Mouse (Mus musculus): Measurements from ENCODE around the gene Patl2.
"Not testable (repeated sequence)": the region's sequence is repeated elsewhere in the genome, so short reads cannot be mapped to it uniquely, and the experiment has no call there.

Patl2 gene

DNA sequence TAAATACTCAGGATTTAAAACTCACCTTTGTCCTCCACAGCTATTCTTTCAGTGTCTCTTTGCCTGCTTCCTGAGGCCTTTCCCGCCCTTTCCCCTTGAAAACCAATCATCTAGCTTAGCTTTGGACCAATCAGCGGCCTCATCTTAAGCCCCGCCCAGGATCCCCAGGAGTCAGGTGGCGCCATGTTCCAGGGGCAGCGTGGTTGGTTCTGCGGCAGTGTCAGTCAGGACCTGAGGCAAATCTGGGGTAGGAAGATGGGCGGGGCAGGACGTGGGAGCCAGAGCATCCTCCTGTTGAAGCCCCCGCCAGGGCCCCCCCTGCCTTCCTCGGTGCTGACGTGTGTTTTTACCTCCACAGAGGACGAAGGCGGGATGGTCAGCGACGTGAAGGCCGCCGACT is at the start of gene Patl2, which contains the start of gene Terb2:
Gene Patl2, minus strand, starts transcription at position 84 of the 400 bp plus-strand sequence.
Gene Terb2, plus strand, starts transcription at position 167 of the 400 bp plus-strand sequence.
- in situ Hi-C loops (cut with MboI, MseI) = no loop called here

DNA sequence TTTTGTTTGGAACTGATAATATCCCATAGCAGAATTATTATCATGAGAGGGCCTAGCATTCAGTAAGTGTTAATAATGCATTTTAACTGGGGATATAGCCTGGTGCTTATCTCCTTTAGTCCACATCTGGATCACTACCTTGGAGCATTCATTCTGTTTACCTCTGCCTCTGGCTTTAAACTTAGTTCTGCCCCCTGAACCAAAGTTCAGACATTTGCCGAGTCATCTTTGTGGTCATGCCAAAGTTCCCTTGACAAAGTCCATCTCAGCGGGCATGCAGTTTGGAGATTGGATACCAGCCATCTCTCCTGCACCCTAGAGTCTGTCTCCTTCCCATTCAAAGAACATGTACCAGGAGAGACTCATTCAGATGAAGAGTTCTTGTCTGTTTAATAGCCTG is 49.4 kb upstream of the Patl2 start:
- in situ Hi-C loops (cut with MboI, MseI) = no loop called here

DNA sequence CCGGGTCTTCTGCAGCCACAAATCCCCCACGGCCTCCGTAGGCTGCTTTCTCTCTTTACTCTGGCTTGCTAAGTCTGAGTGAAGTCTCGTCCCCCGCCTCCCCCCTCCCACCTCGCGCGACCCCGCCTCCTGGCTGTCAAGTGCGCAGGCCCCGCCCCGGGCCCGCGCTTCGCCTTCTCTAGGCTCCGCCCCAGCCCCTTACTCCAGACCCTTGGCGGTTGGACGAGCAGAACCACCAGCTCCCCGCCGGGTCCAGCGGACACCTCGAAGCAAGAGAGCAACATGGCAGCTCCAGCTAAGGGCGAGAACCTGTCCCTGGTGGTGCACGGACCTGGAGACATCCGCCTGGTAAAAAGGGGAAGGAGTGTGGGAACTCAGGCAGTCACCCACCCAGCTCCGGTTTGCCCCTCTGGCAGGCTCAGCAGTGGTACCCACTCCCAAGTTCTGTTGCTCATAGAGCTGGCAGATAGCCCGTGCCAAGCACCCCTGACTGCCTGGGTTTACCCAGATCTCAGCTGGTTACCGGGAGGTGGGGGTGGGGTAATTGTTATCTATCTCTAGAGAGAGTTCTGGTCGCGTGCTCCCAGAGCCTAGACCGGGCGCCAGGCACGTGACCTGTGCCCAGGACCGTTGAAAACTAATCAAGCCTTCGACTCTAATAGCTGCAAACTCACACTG is 48.8 kb upstream of the Patl2 start, which contains the start of gene Sord:
Gene Sord, plus strand, starts transcription at position 139 of the 678 bp plus-strand sequence.
- in situ Hi-C loops (cut with MboI, MseI) = no loop called here

DNA sequence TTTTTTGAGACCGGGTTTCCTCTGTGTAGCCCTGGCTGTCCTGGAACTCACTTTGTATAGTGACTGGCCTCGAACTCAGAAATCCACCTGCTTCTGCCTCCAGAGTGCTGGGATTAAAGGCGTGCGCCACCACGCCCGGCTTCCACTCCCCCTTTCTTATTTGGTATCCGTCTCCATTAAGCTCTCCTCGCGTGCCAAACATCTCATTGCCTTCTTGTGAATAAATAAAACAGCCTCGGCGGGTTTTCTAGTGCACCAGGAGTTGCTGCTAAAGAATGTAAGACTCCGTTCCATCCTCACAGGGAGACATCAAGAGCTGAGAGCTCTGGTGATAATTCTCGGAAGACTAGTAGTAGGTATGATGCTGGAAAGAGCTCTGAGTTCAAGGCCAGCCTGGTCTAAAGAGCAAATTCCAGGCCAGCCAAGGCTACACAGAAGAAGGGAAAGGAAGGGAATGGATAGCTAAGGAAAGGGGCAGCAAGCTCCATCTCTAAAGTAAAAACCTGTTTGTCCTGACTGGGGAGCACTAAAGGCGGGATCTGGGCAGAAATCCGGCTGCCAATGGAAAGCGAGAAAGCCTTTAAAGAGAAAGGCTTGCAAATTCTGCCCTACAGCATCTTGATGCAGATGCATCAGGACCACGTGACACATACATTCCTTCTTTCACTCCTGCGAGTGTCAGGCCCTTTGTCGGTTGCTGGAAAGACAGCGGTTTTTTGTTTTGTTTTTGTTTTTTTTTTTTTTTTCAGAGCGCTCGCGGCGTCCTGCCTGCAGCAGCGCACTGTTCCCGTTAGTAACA is 48.0 kb upstream of the Patl2 start:
- in situ Hi-C loops (cut with MboI, MseI) = no loop called here

DNA sequence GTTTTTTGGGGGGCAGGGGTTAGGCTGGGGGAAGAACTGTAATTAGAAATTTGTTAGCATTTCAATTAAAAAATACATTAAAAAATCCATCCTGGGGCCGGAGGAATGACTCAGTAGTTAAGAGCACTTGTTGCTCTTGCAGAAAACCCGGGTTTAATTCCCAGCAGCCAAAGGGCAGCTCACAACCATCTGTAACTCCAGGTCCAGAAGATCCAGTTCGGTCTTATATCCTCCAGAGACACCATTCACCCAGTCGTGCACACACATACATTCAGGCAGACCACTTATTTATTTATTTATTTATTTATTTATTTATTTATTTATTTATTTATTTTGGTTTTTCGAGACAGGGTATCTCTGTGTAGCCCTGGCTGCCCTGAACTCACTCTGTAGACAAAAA is 47.4 kb upstream of the Patl2 start:
- in situ Hi-C loops (cut with MboI, MseI) = no loop called here

DNA sequence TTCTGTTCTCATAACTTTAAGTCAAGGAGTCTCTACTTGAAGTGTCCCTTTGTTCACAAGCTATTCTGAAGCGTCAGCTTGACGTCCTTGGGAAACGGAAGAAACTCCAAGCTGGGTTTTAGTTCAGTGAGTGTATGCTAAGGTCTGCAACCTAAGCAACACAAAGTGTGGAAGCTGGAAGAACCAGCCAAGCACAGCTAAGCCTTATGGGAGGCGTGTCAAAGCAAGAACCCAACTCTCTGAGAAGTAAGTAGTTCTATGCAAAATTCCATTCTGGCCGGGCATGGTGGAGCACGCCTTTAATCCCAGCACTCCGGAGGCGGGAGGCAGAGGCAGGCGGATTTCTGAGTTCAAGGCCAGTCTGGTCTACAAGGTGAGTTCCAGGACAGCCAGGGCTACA is 45.6 kb upstream of the Patl2 start:
- in situ Hi-C loops (cut with MboI, MseI) = no loop called here

DNA sequence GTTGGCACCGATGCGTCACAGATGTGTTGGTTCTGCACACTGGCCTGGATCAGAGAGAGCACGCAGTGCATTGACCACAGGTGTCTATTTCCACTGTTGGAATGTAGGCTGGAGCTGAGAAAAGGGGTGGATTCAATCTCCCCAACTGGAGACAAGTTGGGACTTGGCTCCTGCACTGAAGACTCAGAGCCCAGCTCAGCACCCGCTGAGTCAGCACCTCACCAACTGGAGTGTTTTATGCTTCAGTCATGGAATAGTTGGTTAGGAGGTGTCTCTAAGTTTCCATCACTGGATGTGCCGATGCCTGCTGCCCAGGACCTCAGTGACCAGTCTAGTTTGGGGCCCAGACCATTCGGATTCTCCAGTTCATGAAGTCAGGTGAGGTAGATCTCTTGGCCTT is 44.4 kb upstream of the Patl2 start:
- in situ Hi-C loops (cut with MboI, MseI) = no loop called here

DNA sequence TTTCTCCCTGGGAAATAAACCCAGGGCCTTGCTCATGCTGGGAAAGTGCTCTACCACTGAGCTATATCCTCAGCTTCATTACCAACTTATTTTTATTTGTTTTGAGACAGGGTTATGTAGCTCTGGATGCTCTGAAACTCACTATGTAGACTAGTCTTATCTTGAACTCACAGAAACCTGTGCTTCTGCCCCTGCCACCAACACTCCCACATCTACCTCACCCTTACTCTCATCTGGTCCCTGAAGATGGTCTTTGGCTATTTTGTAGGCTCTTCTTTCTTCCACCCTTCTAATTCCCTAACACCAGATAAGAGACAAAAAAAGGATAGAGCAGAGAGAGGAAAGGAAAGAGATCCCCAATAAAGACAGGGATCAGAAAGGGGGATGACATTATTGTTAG is 37.7 kb upstream of the Patl2 start:
- in situ Hi-C loops (cut with MboI, MseI) = no loop called here

DNA sequence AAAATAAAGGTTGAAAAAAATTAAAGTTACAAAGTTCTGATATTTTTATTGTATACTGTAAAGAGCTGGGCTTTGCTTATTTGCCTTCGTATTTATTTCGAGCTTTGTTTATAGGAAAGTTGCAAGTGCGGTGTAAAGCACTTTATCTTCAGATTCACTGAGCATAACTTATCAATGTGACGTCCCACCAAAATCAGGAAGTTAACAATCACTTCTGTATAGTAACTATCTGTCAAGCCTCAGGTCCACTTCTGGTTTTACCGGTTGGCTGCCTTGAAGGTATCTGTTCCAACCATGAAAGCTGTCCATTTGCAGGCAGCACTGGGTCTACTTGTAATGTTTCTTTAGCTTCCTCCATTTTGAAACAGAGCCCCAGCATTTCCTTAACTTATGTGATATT is 36.3 kb upstream of the Patl2 start:
- in situ Hi-C loops (cut with MboI, MseI) = no loop called here

DNA sequence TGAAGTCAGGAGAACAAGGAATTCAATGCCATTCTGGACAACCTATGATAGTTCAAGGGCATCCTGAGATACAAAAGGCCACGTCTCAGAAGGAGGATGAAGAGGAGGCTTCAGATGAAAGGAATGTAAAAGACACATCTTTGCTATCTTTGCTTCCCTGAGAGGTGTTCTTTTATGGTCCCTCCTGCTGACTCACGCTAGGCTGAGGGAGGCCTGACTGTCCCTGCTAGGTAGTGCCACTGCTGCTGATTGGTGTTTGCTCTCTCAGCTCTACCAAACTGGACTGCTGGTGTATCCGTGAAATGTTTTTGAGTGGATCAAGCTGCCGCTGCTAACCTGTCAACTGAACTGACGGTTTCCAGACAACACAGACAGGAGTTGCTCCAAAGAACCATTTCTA is 35.8 kb upstream of the Patl2 start:
- in situ Hi-C loops (cut with MboI, MseI) = no loop called here

DNA sequence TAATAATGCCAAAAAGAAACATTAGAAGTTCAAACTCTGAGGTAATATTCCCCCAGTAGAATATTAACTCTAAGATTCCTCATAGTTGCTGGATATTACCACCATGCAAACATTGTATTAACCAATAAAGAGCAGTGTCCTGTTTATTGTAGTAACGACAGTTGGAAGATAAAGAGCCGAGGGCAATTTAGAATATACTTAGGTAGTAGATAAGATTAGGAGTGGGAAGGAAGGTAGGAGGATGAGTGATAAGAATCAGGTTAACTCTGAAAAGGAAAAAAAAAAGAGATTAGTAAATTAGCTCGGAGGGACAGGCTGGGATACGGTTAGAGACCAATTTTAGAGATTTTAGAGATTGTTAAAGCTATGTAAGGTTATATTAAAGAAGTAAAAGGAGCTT is 35.4 kb upstream of the Patl2 start:
- in situ Hi-C loops (cut with MboI, MseI) = no loop called here

DNA sequence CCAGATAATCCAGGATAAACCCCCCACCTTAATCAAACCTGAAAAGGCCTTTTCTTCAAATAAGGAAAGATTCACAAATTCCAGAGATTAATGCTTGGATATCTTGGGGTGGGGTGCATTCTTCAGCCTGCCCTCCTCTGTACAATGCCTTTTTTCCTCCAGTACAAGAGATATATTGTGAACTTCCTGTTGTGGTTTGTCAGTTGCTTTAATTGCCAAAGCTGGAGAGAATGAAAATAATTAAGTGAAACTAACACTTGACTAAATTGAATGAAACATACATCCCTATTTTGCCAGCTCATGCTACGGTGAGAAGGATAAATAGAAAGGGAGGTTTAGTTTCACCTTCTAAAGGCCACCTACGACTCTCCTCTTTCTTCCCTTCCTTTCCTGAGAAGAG is 32.2 kb upstream of the Patl2 start:
- in situ Hi-C loops (cut with MboI, MseI) = no loop called here

DNA sequence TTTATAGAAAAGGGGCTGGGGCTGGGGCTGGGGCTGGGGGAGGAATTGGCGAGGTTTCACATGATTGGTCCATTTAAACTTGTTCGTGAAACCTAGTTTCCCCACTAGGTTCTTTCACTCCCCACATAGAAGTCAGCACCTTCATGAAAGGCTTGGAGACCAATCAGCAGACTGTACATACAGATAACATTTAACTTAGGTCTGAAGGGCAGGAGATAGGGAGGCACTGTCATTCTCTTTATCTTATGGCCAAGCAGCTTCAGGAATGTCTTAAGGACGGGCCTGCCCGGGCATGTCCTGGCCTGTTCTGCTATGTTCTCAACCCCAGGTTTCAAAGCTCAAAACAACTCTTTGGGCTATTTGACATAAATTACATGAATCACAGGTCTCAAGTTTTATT is 31.1 kb upstream of the Patl2 start:
- in situ Hi-C loops (cut with MboI, MseI) = not testable (repeated sequence)

DNA sequence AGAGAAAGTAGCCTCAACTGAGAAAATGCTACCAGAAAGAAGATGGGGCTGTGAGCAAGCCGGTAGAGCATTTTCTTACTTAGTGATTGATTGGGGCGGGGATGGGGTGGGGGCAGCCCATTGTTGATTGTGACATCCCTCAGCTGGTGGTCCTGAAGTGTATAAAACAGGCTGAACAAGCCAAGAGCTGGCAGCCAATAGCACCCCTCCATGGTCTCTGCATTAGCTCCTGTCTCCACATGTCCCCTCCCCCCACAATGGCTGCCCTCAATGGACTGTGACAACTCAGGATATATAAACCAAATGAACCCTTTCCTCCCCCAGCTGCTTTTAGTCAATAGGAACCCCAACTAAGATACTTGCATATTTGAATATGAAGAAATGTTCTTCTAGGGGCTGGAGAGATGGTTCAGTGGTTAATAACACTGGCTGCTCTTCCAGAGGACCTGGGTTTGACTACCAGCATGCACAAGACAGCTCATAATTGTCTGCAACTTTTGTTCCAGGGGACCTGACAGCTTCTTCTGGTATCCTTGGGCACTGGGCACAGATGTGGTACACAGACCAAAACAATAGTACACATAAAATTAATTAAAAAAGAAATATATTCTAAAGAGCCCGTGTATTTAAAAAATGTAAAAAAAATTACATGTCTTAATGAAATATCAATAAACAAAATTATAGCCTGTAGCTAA is 24.7 kb upstream of the Patl2 start:
- in situ Hi-C loops (cut with MboI, MseI) = no loop called here

DNA sequence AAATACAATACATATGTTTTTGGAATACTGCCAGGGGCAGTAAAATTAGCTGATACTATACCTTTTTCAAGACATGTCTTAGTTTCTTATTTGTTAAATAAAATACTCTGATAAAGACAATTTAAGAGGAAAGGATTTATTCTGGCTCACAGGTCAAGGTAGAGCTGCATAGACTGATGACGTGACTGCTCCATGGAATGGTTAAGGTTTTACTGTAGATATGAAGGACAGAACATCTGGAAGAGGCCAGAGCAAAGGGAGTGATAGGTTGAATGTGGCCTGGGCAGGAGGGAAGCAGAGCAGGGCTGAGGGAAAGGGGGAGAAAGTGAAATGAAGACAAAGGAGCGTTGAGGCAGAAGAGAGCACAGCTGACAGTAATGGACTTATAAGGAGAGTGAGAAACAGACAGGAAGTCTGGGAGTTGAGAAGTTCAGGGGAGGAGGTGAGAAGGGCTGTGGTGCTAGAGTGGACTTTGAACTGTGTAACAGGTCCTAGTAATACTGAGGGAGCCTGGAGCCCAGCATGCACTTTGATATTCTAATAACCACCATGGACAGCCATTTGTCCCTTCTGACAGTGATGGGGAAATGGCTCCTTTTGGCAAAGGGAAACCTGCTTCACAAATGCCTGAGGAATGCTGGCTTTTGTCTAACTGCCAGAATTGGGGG is 20.6 kb upstream of the Patl2 start:
- in situ Hi-C loops (cut with MboI, MseI) = no loop called here

DNA sequence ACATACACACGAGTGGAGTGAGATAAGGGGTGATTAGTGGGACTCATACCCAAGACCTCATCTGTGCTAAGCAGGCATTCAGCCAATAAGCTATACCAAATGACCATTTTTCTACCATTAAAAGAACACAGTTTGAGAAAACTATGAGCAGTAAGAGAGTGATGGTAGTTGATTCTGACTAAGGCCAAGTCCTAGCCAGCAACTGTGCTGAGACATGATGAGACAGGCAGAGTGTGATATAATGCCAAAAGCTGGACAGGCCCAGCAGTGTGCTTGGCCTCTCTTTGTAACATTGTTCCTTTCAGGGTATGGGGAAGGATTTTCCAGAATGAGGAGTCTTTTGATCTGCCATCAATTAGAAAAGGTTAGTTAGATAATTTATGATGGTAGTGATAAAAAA is 15.5 kb upstream of the Patl2 start:
- in situ Hi-C loops (cut with MboI, MseI) = no loop called here

DNA sequence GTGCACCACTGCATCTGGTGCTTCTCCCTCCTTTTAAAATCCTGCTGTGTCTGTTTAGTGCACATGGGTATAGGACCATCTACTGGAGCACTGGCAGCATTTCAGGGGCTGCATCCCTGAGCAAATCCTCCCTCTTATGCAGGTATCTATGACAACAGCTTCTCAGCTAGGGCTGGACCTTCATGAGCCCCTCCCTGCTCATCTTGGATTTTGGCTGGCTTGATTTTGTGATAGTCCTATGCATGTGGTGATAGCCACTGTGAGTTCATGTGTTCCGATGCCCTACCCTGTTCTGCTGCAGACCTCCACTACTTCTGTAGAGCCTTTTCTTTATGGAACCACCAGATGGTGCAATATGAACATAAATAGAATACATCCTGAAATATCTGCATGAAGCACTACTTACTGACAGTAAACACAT is 8.5 kb upstream of the Patl2 start:
- in situ Hi-C loops (cut with MboI, MseI) = no loop called here

DNA sequence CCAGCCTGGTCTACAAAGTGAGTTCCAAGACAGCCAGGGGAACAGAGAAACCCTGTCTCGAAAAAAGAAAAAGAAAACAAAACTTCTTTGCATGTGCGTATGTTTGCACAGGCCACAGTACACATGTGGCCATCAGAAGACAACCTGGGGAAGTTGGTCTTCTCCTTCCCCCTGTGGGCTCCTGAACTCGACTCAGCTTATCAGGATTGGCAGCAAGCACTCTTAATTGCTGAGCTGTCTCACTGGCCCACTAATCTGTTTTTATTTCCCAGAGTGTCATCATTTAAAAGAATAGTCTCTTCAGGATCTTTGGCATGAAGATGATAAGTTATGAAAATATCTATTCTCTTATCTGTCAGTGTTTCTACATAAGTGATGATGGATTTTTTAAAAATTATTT is 5.9 kb upstream of the Patl2 start:
- in situ Hi-C loops (cut with MboI, MseI) = no loop called here

DNA sequence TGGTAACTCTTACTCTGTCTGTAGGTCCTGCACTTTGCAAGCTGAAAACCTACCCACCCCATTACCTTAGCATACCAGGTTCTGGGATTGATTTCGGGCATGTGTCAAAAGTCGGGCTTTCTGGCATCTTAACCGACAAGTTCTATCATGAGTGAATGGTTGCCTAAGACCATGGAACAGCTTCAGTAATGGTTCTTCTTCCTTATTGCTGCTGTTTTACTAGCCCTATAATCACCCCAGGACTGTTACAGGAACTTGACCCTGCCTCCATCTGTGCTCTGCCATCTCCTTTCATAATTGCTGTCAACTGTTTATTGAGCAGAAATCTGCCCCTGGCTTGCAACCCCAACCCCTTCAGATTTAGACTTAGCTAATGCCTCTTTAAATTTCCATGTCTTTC is 762 bp upstream of the Patl2 start:
- in situ Hi-C loops (cut with MboI, MseI) = no loop called here

DNA sequence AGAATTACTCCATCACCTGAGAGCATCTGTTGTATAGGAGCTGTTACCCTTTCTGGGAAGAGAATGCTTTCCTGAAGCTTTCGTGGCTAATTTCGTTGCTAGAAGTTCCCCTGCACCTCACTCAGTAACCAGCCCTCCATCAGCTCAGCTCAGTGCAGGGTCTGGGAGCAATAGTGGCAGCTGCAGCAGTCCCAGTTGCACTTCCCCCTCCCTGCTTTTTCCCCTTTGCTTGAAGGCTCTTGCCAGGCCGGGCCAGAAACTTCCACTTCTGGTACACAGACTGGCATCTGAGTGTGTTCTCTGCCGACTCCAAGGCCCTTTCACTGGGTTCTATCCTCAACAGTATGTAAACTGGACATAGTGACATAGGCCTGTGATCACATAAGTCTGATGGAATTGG is 903 bp downstream of the Patl2 start:
- in situ Hi-C loops (cut with MboI, MseI) = no loop called here

DNA sequence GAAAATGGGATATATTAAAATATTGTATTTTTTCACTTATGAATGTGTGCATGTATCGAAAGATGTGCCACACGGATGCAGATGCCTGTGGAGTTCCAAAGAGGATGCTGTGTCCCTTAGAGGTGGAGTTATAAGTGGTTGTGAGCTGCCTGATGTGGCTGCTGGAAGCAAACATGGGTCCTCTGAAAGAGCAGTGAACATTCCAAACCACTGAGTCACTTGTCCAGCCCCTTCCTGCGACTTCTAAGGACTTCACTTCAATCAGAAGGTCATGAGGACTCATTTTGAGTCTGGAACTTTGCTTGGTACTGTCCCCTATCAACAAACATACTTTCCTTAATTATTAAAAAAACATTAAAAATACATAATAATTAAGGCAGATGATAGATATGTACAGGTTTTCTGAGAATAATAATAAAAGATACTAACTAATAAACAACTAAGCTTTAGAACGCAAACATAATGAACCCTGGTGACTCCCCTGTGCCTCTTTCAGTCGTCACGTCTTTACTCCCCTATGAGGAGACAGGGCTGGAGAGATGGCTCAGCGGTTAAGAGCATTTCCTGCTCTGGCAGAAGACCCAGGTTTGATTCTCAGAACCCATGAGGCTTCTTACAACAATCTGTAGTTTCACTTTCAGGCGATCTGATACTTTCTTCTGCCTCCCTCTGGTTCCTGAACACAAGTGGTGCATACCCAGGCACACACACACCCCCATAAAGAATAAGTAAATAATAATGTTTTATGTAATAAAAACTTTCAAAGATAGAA is 5.8 kb downstream of the Patl2 start:
- in situ Hi-C loops (cut with MboI, MseI) = no loop called here

All from regulatory T cell (primary cell).